Mouse (Mus musculus) skeletal muscle tissue, adult 2 months (tissue): ENCODE data around the gene Mylk.
A peak's percentile ranks its signal among the peaks of the same experiment; 100 is the strongest.

Experiments
- DNase-seq: peaks from one replicate; pipeline ENCODE4 v3.0.0-alpha.2; 2012; ENCODE audit warnings: low read depth, low spot score

The Mylk gene

DNA sequence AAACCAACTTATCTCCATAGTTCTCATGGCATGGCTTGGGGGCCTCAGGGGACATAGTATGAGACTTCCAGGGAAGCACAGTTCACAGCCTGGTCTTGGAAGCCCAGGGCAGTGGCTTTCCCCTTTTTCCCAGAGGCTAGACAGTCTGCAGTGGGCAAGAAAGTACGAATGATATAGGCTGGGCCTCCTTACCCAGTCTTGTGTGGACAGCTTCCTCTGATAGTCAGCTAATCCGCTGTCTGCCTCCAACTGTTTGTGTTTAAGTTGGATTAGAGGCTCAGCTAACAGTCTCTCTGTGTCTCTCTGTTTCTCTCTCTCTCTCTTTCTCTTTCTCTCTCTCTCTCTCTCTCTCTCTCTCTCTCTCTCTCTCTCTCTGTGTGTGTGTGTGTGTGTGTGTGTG, 156.0 kb downstream of the Mylk start:
- DNase-seq, result no peak

DNA sequence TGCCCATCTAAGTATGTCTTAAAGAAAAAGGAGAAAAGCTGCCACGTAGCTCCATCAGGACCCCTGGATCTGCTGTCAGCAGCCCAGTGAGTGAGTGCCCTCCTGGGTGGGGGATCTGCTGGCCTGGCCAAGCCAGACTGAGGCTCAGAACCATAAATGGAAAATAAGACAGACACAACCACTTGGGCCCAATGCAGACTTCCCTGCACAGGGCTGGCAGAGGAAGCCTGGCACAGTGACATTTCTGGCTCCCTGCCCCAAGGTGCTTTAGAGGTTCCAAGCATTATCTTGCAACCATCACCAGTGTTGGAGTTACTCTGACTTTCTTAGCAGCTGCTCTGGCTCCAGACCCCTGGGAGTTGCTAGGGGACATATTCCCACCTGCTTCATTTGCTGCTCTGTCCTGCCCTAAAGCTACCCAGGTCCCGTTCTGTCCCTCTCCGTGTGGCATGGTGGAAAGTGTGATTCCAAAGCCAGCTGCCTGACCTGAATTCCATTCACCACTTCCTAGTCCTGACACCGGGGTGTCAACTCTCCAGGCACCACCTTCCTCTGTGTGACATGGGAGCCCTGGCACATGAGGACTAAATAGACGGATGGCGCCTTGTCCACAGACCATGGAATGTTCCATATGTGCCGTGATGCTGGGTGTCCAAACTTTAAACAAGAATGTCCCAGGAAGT, 156.7 kb downstream of the Mylk start:
- DNase-seq, result no peak

DNA sequence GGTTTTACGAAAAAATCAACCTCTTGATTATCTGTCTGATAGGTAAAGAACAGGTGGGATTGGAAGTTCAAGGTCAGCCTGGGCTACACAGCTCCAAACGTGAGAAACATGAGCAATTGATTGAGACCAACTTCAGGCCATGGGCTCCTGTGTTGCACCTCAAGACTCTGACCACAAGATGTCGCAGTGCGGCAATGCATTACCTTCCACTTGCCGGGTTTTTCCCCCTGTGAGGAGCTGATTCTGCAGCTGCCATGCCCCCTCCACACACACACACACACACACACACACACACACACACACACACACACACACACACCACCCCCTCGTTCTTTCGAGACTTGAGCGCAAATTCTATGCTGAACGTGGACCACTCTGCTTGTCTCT, 157.3 kb downstream of the Mylk start:
- DNase-seq, result peak; percentile 45

DNA sequence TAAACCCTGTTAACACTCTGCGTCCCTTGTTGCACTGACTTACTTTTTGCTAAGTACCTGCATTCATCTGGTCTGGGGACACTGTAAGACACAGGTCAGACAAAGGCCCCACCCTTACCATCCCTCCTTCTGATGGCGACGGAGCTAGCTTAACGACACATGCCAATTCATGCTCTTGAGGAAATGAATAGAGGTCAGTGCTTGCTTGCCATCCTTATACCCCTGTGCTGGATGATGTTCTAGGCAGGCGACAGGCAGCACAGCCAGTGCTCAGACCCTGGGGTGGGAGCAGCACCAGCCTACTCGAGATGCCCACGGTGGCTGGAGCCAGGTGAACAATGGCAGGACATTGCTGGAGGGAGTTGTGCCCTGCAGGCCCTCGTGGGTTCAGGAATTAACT, 157.8 kb downstream of the Mylk start:
- DNase-seq, result no peak

DNA sequence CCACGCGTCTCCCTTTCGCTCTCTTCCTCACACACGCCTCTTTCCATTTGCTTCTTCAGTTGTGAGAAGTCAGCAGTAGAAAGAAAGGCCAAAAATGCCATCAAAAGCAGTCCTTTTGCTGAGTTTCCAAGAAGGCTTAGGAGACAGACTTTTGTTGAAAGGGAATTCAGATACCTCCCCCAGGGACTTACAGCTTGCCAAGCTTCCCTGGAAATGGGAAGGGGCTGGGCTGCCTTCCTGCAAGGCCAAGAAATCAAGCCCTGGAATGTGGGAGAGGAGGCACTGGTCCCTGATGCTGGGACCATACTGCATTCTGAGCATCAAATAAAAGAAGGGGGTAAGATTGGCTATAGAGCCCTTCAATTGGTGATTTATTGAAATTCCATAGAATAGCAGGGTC, 159.9 kb downstream of the Mylk start:
- DNase-seq, result peak; percentile 36

DNA sequence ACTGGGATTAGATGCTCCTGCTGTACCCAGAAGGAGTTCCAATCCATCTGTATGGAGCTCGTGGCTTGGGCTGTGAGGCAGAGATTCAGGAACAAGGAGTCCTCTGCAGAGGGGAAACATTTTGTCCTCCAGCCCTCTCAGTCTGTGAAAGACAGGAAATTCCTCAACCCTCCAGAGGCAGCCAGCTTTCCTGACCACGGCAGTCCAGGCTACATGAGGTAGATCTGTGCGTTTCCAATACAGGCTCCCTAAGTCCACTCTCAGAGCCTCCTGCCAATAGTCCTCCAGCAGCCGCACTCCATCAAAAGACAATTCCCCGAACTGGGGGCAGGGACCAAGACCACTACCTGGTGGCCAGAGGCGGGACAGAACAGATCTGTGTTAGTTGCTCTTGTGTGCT, 164.4 kb downstream of the Mylk start:
- DNase-seq, result peak; percentile 66

DNA sequence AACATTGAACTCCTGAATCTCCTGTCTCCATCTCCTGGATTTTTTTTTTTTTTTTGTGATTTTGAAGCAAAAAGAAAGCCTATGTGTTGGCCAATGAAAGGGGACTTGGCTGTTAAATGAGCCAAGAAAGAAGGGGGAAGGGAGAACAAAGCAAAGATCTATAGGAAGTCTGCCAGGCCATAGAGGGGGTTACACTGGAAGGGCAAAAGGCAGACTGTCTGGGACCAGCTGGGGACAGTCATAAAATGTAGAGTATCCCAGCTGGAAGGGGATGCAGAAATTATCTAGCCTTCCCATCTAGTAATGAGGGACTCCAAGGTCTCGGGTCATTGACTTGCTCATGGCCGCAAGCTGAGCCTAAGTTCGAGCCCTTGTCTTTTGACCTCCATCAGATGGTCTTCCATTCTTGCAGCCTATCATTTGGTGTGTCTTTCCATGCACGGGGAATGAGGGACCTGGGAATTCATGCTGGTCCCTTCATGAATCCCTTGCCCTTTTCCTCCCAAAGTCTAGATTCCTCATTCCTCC, 172.4 kb downstream of the Mylk start:
- DNase-seq, result no peak

DNA sequence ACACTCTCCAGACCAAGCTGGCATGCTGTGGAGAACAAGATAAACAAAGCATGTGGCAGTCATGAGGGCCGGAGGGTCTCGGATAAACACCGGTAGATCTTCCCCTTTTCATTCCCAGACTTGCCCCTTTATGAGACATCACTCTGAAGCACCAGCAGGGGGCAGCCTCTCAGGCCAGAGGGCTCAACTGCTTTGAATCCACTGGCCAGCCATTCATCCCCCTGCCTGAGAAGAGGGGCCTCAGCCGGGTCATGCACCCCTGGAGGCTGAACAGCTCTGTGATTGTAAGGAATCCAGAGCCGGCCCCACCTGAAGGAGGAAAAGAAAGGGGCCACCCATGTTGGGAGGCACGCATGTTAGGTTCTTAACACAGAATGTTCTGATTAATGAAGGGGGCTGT, 175.2 kb downstream of the Mylk start:
- DNase-seq, result no peak

DNA sequence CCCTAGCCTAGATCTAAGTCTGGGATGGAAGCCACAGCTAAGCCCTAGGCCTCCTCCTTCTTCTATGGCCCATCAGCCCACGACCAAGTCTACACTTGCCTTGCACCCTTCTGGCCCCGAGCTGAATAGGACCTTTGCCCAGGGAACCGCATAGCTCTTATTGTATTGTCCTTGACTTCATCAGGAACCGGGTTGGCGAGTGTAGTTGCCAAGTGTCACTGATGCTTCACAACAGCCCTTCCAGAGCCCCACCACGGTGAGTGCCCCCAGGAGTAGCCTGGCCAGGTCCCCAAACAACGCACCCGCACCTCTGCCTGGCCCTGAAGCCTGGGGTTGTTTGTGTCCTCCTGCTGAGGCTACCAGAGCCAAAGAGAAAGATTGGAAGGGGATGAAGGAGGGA, 175.9 kb downstream of the Mylk start:
- DNase-seq, result no peak

DNA sequence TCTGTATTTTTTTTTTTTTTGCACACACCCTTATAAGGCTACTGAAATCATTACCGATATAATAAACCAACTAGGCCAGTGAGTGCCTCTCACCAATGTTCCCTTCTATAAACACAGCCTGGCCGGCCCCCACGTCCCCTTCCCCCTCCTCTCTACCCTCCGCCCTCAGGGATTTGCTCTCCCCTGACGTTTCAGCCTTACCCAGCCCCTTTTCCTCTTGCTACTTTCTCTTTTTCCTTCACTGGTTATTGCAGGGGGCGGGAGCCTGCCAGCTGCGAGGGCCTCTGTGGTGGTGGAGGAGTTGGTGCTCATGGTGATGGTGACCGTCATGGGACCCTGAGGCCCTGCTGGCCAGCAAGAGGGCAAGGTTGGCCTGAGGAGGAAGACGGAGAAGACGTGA, 176.3 kb downstream of the Mylk start:
- DNase-seq, result no peak

DNA sequence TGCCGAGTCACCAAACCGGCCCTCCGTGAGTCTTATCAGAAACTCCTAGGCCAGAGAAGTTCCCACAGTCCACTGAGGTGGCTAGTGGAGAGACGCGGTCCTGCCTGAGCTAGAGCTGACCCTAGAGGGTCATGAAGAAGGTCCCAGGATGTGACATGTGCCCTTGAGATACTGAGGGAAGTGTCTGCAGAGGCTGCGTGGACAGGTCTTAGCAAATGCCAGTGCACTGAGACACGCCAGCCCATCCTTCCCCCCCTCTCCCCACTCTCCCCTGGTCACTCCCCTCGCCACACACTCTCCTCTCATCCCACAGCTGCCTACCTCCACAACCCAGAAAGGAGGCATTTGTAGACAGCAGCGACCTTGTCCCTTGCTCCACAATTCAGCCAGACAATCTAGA, 178.6 kb downstream of the Mylk start:
- no peak for DNase-seq

DNA sequence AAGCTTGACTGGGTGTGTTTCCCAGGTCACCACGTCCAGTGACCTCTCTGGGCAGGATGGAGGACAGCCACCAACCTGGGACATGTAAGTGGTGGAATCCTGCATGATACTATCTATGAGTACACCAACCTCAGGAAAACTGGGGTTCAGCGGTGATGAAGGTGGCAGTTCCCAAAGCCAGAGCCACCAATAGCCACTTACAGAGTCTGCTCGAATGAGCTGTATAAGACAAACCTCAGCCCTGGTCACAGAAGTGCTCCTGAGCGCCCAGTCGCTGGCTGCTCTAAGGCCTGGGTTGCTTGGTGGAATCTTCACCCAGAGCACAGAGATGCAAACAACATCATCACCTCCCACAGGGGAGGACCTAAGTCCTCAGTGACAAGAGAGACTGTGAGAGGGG, 179.3 kb downstream of the Mylk start:
- no peak for DNase-seq

DNA sequence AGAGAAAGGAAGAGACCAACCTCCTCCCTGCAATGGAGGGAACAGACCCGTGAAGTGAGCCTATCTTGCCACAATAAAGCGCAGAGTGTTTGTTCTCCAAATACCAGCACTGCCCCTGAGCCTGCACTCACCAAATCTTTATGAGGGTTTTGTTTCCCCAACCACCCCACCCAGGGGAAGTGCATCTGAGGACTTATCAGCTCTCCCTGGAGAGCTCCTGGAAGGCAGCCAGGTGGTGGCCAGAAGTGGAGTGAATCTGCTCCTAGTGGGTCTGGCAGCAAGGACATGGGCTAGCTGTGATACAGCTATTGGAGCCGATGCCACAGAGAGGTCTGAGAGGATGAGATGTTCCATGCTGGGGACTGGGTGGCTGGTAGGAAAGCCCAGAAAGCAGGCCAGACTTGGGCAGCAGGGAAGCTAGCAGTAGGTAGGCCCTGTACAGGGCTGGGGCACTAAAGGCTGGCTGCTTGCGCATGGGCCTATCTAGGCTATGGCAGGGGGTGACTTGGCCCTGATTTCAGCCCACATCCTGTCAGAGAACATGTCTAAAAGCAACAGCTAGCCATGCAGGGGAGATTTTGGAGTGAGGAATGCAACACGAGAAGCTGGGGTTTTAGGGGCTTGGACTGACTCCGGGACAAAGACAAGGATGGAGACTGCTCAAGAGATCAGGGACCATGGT, 180.1 kb downstream of the Mylk start:
- DNase-seq, result peak; percentile 60

DNA sequence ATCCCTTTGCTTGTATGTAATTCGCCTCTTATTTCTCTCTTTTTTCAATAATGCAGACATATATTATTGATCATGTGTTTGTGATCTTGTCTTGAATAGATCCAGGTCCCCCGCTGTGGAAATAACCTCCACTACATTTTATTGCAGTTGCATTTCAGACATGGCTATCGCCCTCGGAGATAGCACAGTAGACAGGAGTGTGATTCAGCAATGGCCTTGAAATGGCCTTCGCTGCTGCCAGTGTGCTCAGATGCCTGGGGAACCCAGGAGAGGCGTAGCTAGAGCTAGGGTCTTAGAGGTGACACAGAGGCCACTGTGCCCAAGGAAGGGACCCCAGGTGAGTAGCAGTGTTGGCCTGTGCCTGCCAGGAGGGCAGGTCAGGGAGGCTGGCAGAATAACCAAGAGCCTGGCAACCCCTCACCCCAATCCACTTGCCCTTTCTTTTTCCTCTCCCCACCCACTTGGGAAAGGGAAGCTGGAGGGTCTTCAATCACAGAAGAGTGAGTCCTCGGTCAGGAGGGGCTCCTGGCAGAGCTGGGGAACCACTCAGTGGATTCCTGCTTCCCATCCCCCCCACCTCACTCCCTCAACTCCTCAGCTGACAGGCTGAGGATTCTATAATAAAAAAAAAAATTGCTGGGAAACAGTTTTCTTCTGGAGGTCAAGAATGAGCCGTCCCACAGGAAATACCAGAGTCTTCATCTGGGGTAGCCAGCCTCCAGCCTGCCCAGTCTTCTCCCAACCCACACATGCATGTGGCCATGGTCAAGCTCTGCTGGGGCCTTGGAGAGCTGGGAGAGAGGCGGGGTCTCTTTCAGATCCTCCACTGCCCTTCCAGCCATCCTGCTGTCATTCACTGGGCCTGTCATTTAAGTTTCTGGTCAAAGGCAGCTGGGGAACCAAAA, 181.8 kb downstream of the Mylk start:
- DNase-seq, result no peak

DNA sequence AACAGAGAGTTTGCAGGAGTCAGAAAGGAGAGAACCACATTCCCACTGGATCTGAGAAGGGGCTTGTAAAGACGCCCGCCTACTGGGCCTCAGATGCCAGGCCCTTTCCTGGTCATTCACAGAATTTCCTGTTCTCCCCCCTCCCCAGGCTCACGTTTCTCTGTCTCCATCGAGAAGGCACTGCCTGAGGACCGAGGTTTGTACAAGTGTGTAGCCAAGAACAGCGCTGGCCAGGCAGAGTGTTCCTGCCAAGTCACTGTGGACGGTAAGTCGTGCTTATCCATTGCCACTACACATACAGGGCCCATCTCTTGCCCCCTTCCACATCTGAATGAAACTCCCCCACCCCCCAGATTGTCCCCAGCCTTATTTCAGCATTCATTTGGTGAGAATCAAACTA, 184.7 kb downstream of the Mylk start:
- DNase-seq, result no peak

DNA sequence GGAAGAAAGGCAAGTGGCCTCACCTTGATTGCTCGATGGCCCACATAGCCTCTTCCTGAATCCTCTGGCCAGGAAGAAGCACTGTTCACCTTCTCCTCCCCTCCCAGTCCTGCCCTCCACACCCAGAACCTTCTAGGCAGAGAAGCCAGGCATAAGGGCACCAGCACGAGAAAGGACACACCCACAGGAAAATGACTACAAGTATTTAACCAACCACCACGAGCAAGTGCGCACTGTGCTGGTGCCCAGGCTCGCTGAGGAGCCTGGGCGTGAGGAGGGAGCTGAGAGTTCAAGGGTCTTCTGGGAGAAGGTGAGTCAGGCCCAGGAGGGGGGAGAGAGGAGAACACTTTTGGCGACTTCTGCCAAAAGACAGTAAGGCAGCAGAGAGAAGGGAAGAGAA, 185.1 kb downstream of the Mylk start:
- no peak for DNase-seq

DNA sequence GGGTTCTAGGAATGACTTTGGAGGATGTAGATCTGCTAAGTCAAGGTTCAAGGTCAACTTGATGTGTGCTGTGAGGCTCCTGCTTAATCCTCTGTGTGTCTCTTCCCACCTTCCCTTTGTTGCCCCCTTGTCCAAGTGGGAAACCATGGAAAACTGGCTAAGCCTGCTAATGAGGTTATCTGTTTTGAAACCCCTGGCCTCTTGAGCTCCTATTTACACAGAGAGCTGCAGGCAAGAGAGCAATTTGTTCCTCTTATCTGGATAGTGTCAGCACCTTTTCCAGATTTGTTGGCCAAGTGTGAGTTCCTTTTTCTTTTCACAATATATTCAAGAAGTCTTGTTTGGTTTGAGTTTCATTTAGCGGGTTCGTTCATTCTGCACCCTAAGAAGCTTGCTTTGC, 186.3 kb downstream of the Mylk start:
- no peak for DNase-seq

DNA sequence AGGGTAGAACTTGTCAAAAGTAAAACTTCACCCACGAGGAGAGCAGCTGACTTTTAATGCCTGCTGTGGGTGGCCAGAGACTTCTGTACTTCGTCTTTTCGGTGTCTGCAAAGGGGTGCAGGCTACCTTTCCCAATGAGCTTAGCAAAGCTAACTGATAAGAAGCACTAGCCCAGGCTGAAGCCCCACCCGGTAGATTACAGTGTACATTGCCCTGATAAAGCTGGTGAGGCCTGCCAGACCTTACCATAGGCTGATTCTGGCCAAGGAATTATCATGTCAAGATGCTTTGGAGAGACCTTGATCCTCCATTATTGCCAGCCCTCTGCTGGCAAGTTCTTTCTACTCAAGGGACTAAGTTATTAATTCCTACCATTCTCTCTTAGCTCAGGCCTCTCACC, 188.2 kb downstream of the Mylk start:
- no peak for DNase-seq

DNA sequence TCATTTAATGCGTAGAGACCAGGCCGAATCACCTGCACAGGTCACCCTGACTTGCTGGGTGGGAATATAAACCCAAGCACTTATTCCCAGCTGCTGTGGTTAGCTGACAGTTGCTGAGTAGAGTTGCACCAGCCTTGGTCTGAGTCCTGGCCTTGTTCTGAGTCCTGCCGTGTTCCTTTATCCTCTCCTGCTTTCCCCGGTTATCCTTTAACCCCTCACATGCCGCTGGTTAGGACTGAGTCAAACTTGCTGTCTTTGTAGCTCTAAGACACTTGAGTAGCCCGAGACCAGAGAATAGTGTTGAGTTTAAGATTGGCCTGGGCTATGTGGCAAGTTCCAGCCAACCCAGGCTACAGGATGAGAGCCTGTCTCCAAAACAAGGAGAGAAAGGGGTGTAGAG, 189.5 kb downstream of the Mylk start:
- no peak for DNase-seq

DNA sequence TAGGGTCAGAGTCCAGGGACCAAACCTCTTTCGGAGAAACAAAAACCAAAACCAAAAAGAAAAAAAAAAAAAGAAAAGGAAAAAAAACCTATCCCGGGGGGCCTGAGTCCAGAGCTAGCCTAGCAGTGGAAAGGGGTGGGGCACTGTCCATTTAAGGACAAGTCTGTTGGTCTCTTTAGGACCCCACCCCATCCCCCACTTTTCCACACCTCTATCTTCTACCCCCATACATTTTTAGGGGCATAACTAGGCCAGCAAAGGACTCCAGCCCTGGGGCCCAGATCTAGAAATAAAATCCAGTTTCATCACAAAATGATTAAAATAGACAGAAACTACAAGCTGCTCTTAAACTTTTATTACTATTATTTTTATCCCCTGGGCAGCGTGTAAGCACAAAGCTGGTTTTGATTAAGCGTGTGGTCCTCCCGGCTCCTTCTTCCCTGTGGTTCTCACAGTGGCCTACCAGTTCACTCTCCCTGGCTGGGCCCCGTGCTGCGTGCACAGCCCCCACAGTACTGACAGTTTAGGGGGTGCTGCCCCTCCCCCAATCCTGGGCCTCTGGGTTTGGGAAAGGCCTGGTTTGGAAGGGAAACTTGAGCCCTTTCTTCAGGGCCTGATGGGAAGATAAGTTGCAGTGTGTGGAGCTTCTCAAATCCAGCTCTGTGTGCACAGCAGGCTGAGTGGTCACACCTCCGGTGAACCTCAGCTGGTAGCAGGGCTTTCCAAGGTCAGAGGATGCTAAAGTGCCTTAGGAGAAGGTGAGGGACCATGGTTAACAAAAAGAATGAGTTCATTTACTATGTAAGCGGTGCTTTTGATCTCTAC, 190.7 kb downstream of the Mylk start:
- no peak for DNase-seq

DNA sequence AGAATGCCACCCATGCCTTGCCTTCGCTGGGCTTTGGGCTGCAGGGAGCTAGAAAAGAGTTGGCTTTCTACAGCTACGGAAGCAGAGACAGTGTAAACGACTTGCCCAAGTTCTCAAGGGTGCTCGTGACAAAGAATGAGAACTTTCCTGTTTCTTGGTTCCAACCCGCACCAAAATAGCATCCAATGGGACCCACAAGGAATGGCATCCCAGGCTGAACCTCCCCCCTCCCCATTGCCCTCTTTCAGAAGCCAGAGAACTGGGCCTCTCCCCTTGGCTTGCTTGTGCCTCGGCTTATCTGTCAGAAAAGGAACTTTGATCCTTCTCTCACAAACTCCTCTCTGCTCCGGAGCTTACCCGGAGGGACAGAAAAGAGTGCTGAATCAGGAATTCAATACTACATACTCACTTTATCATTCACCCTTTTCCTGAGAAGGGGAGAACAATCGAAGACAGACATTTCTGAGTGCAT, 191.4 kb downstream of the Mylk start:
- DNase-seq, result no peak
